Mouse (Mus musculus) stomach, postnatal 0 days (tissue): ENCODE measurements at regions not wholly inside any gene's neighbourhood (a gene's known extent, or its start where the extent isn't known, plus 50 kb on each side); places are given as distances from the start of the nearest gene placed in this dataset.

Experiments
- CTCF ChIP-seq: IDR thresholded peaks from 2 replicates; pipeline ENCODE4 v1.5.1; 2016; ENCODE audit warnings: antibody characterized with exemption, low read depth, mild to moderate bottlenecking, moderate library complexity
- EP300 ChIP-seq: optimal IDR thresholded peaks from 2 replicates; pipeline ENCODE3; 2016; ENCODE audit warnings: antibody characterized with exemption

GRCm38 (mm10) chr7:83474986-83475385 is 109.7 kb upstream of the Tmc3 start:
- TF ChIP-seq EP300 (no peak), CTCF (no peak)
